Comparison of ENCODE assay signal across 9 mouse cellular contexts in the genomic region with DNA sequence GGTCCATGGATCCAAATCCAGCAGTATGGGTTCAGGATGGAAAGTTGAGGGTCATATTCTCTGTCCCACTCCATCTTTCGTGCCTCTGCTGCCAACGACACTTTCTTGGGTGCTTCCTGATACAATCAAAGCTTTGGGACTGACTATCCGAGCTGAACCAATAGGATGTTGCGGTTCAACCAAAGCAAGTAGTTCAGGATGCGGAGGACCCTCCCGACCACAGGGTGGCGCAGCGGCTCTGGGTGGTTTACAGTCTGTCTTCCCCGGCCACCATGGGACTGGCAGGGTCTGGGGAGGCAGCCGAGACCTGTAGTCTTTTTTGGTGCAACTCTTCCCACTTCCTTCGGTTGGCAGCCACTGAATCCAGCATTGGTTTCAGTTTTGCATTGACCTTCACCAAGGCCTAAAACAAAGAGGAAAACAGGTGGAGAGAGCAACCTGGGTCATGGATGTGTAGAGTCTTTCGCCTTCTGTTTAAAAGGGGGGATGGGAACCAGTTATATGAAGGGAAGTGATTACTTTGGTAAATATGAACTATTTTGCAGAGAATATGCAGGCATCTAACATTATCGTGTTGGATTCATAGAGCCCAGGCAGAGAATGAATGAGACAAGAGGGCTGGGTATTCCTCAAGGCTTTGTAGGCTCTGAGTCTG. TPM values are rescaled to one million over a fixed set of nuclear protein-coding genes. Genes with fewer than 3 reads are reported as not detected.
DNase-seq lines count a peak whose midpoint lies in the region; ATAC-seq lines count a peak whose summit lies in the region.
"Had no signal": no experiment of that assay in that cellular context is flagged by ENCODE, and none has a peak within 500 bp of the region (broad histone marks: within the 10 kb centered on the region; RNA-seq: fewer than 3 reads in every experiment).

No protein-coding gene starts in this region.

- H3K9me3 ChIP-seq in midbrain, embryonic 10.5 days (replicated peaks): no peaks in the 10 kb centered on the region
- H3K9me3 ChIP-seq in midbrain, embryonic 16.5 days (replicated peaks; ENCODE audit: control insufficient read depth, low read length, poor library complexity, severe bottlenecking): no peaks in the 10 kb centered on the region
- no peaks in the 10 kb centered on the region for H3K9me3 ChIP-seq in neural tube, embryonic 15.5 days (replicated peaks)

- no peak for ATAC-seq in midbrain, embryonic 16.5 days
- peak; percentile 93 for ATAC-seq in inflammation-experienced regulatory T-cells, adult 6 months
- no peak for ATAC-seq in neural tube, embryonic 15.5 days (ENCODE audit: low FRiP score)

- H3K4me1 ChIP-seq in midbrain, embryonic 10.5 days: peaks cover 41% of the 10 kb centered on the region
- peaks cover 22% of the 10 kb centered on the region for H3K4me1 ChIP-seq in midbrain, embryonic 16.5 days (ENCODE audit: control insufficient read depth, insufficient read depth, low read length)
- peaks cover 59% of the 10 kb centered on the region for H3K4me1 ChIP-seq in neural tube, embryonic 15.5 days

- no peak overlapping the region for H3K9ac ChIP-seq in midbrain, embryonic 16.5 days (ENCODE audit: low read depth, low read length)
- H3K9ac ChIP-seq in neural tube, embryonic 15.5 days (replicated peaks): no peak overlapping the region

- no peaks in the 10 kb centered on the region; the same call in 1 of the 2 replicates for H3K27me3 ChIP-seq in midbrain, embryonic 10.5 days (ENCODE audit: low read depth, poor library complexity, severe bottlenecking)
- no peaks in the 10 kb centered on the region for H3K27me3 ChIP-seq in midbrain, embryonic 16.5 days (ENCODE audit: control insufficient read depth, insufficient read depth, low read depth, low read length)
- no peaks in the 10 kb centered on the region for H3K27me3 ChIP-seq in neural tube, embryonic 15.5 days (replicated peaks)

- H3K4me2 ChIP-seq in midbrain, embryonic 16.5 days (ENCODE audit: low read length): no peak overlapping the region
- H3K4me2 ChIP-seq in neural tube, embryonic 15.5 days: no peak overlapping the region

- no peak overlapping the region for H3K4me3 ChIP-seq in midbrain, embryonic 10.5 days
- H3K4me3 ChIP-seq in midbrain, embryonic 16.5 days (ENCODE audit: low read depth, low read length): no peak overlapping the region
- no peak overlapping the region for H3K4me3 ChIP-seq in neural tube, embryonic 15.5 days (replicated peaks)
- H3K4me3 ChIP-seq: erythroblast, embryonic 14.5 days had no signal

- H3K27ac ChIP-seq in midbrain, embryonic 10.5 days (replicated peaks): peak overlapping the region; percentile 68
- H3K27ac ChIP-seq in midbrain, embryonic 16.5 days (ENCODE audit: low read length): no peak overlapping the region
- H3K27ac ChIP-seq in neural tube, embryonic 15.5 days (replicated peaks): 0 out of 2 replicates have a peak overlapping the region, but pooled peaks have one; percentile 5

- 45% methylated on average over 13 of the region's 13 CpGs for WGBS in midbrain, embryonic 10.5 days
- 51% methylated on average over 13 of the region's 13 CpGs for WGBS in midbrain, embryonic 16.5 days
- 55% methylated on average over 13 of the region's 13 CpGs for WGBS in neural tube, embryonic 15.5 days

- DNase-seq in midbrain, embryonic 10.5 days (ENCODE audit: low spot score): peak; percentile 77
- peak; percentile 48 to 56 for DNase-seq in cerebellum, adult 18-20 months
- peak; percentile 79 for DNase-seq in gastrocnemius, postnatal 10 days
- DNase-seq in liver: peak; percentile 69
- peak; percentile 61 for DNase-seq in testis, postnatal 14 days (ENCODE audit: low spot score)

- no peaks in the 10 kb centered on the region for H3K36me3 ChIP-seq in midbrain, embryonic 10.5 days
- no peaks in the 10 kb centered on the region for H3K36me3 ChIP-seq in midbrain, embryonic 16.5 days (ENCODE audit: control insufficient read depth, insufficient read depth, low read length)
- H3K36me3 ChIP-seq in neural tube, embryonic 15.5 days: no peaks in the 10 kb centered on the region

RNA-seq across cellular contexts. Expression of a gene that starts 9.2 kb away (rescaled TPM):
- 11.8 and 12.0 TPM in 2 replicates for polyA plus RNA-seq in midbrain, embryonic 10.5 days (2016; fragmentation: Nextera tagmentation; extraction: Ambion mirVana)
- 8.8 and 10.2 TPM in 2 replicates for polyA plus RNA-seq in midbrain, embryonic 16.5 days (2015; fragmentation: Nextera tagmentation; extraction: Ambion mirVana)
- total RNA-seq in gastrocnemius, postnatal 10 days (2021): 1 to 10 TPM; 1.4 to 1.5 TPM
- polyA plus RNA-seq in inflammation-experienced regulatory T-cells, adult 6 months (2017; shearing (Covaris generic)): 1 to 10 TPM in 1 of 3 experiments, under 1 TPM in 2; 0.54 to 1.1 (median 0.71) TPM
- 7.4 and 7.6 TPM in 2 replicates for polyA plus RNA-seq in neural tube, embryonic 15.5 days (2015; fragmentation: Nextera tagmentation; extraction: Ambion mirVana)
- polyA plus RNA-seq: erythroblast, embryonic 14.5 days had no signal

RNA-seq across cellular contexts. Expression of a gene that starts 13.0 kb away (rescaled TPM):
- polyA plus RNA-seq in midbrain, embryonic 10.5 days (2016; fragmentation: Nextera tagmentation; extraction: Ambion mirVana): 0.39 and 0.58 TPM in 2 replicates
- 0.78 and 1.2 TPM in 2 replicates for polyA plus RNA-seq in midbrain, embryonic 16.5 days (2015; fragmentation: Nextera tagmentation; extraction: Ambion mirVana)
- under 1 TPM in 1 of 2 experiments, not detected in 1; 0.45 TPM for total RNA-seq in gastrocnemius, postnatal 10 days (2021)
- polyA plus RNA-seq in inflammation-experienced regulatory T-cells, adult 6 months (2017; shearing (Covaris generic)): not detected
- 0.68 and 0.96 TPM in 2 replicates for polyA plus RNA-seq in neural tube, embryonic 15.5 days (2015; fragmentation: Nextera tagmentation; extraction: Ambion mirVana)
- polyA plus RNA-seq: erythroblast, embryonic 14.5 days had no signal

RNA-seq across cellular contexts. Expression of a gene that starts 52.6 kb away (rescaled TPM):
- polyA plus RNA-seq in midbrain, embryonic 10.5 days (2016; fragmentation: Nextera tagmentation; extraction: Ambion mirVana): 7.2 and 7.9 TPM in 2 replicates
- 21.4 and 22.7 TPM in 2 replicates for polyA plus RNA-seq in midbrain, embryonic 16.5 days (2015; fragmentation: Nextera tagmentation; extraction: Ambion mirVana)
- 1 to 10 TPM; 5.0 TPM for total RNA-seq in gastrocnemius, postnatal 10 days (2021)
- polyA plus RNA-seq in inflammation-experienced regulatory T-cells, adult 6 months (2017; shearing (Covaris generic)): 1 to 10 TPM in 2 of 3 experiments, under 1 TPM in 1; 0.74 to 2.6 (median 1.7) TPM
- polyA plus RNA-seq in neural tube, embryonic 15.5 days (2015; fragmentation: Nextera tagmentation; extraction: Ambion mirVana): 17.3 and 17.4 TPM in 2 replicates
- polyA plus RNA-seq: erythroblast, embryonic 14.5 days had no signal
